Mouse (Mus musculus) embryonic facial prominence, embryonic 10.5 days (tissue): ENCODE data around the gene Gm11554. TPM values are rescaled to one million over a fixed set of nuclear protein-coding genes. Genes with fewer than 3 reads are reported as not detected.
"Not testable (repeated sequence)": the region's sequence is repeated elsewhere in the genome, so short reads cannot be mapped to it uniquely, and the experiment has no call there.

ENCODE experiments used
- DNase-seq: peaks from one replicate; pipeline ENCODE4 v3.0.0-alpha.2; 2017; ENCODE audit warnings: low spot score
- H3K27ac ChIP-seq: fragments of 300-500 bp; sonication (generic); replicated peaks from 2 replicates; pipeline ENCODE4 v1.5.1; 2016; ENCODE audit warnings: mild to moderate bottlenecking
- H3K27me3 ChIP-seq: fragments of 300-500 bp; sonication (generic); replicated peaks from 2 replicates; pipeline ENCODE4 v1.6.1; 2016; ENCODE audit warnings: low read depth, mild to moderate bottlenecking; ENCODE audit not compliant: poor library complexity, severe bottlenecking
- H3K36me3 ChIP-seq: fragments of 300-500 bp; sonication (generic); replicated peaks from 2 replicates; pipeline ENCODE4 v1.6.1; 2016; ENCODE audit warnings: mild to moderate bottlenecking, moderate library complexity
- H3K4me1 ChIP-seq: fragments of 300-500 bp; sonication (generic); 2 replicates; pipeline ENCODE4 v1.6.1; 2016
- H3K4me3 ChIP-seq: fragments of 300-500 bp; sonication (generic); 2 replicates; pipeline ENCODE4 v1.5.1; 2016; ENCODE audit warnings: mild to moderate bottlenecking, moderate library complexity
- H3K9me3 ChIP-seq: fragments of 300-500 bp; sonication (generic); 2 replicates; pipeline ENCODE4 v1.6.1; 2016; ENCODE audit warnings: mild to moderate bottlenecking
- WGBS: fragments of 180-500 bp; shearing (Covaris S2); methylation state at CpG from one replicate; pipeline ENCODE4 v1.1.7; 2016; 5-methylcytosine and 5-hydroxymethylcytosine counted together
- polyA plus RNA-seq: library from polyadenylated mRNA; unstranded; fragments of >200 nt; fragmentation: Nextera tagmentation; extraction: Ambion mirVana; gene quantifications from 2 replicates; pipeline ENCODE4 v1.2.1, GENCODE M21; 2016

Gm11554 gene
- polyA plus RNA-seq: not detected in 2 replicates

DNA sequence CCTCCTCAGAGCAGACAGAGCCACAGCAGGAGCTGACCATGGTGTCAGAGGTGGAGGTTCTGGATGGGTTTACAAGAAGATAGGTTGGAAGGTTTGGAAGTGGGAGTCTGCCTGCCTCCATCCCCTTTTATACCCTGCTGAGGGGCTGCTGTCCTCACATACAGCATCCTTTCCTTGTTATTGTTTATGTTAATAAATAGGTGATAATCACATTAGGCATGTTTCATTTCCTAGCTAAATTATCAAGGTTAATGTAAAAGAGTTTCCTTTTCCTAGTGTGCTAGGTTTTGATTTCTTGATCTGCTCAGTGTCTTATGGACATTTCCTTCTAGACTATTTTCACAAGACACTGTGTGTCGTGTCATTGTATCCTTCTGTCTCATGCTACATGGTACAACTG is at the start of gene Gm11554:
Gene Gm11554, minus strand, starts transcription at position 101 of the 400 bp plus-strand sequence.
- not testable (repeated sequence) for H3K27ac ChIP-seq, DNase-seq, H3K36me3 ChIP-seq, H3K4me1 ChIP-seq, H3K4me3 ChIP-seq, H3K27me3 ChIP-seq, H3K9me3 ChIP-seq
- no CpG with 5 or more reads among the region's 1 CpGs for WGBS

- DNase-seq: no peak
- H3K27me3 ChIP-seq: no peaks in the 10 kb centered on the region
- H3K9me3 ChIP-seq: no peaks in the 10 kb centered on the region
- H3K4me1 ChIP-seq: no peaks in the 10 kb centered on the region
- H3K27ac ChIP-seq: no peak within 1 kb of the TSS
- no peak within 1 kb of the TSS for H3K4me3 ChIP-seq
- H3K36me3 ChIP-seq: no peaks in the 10 kb centered on the region
These were observed 47.3 kb upstream of the Gm11554 start, which contains the start of gene Krtap4-16 for GRCm38 (mm10) chr11:99851508-99851907. TSS of gene Krtap4-16 (minus strand) at chr11:99851608.

DNA sequence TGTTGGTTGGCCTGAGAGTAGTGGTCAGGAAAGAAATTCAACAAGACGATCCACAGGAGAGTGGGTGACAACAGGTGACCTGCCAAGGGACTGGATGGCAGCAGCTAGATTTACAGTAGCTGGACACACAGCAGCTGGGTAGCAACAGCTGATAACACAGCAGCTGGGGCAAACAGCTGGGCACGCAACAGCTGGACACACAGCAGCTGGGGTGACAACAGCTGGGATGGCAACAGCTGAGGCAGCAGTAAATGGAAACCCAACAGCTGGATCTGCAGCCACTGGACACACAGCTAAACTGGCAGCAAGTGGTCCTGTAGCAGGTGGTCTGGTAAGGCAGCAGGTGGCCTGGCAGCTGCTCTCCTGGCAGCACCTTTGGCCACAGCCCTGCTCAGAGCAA is 42.5 kb upstream of the Gm11554 start:
- no peak for DNase-seq
- no peaks in the 10 kb centered on the region for H3K4me1 ChIP-seq
- 91% methylated on average over 2 of the region's 2 CpGs for WGBS
- H3K9me3 ChIP-seq: no peaks in the 10 kb centered on the region
- H3K36me3 ChIP-seq: no peaks in the 10 kb centered on the region
- no peaks in the 10 kb centered on the region for H3K27me3 ChIP-seq
- H3K27ac ChIP-seq: no peak overlapping the region
- H3K4me3 ChIP-seq: no peak overlapping the region

GRCm38 (mm10) chr11:99842185-99842584 is 37.9 kb upstream of the Gm11554 start:
- Histone ChIP-seq H3K9me3 (no peaks in the 10 kb centered on the region), H3K36me3 (no peaks in the 10 kb centered on the region), H3K4me1 (no peaks in the 10 kb centered on the region), H3K4me3 (no peak overlapping the region), H3K27ac (no peak overlapping the region), H3K27me3 (no peaks in the 10 kb centered on the region)
- 83% methylated on average over 1 of the region's 1 CpGs for WGBS
- no peak for DNase-seq

DNA sequence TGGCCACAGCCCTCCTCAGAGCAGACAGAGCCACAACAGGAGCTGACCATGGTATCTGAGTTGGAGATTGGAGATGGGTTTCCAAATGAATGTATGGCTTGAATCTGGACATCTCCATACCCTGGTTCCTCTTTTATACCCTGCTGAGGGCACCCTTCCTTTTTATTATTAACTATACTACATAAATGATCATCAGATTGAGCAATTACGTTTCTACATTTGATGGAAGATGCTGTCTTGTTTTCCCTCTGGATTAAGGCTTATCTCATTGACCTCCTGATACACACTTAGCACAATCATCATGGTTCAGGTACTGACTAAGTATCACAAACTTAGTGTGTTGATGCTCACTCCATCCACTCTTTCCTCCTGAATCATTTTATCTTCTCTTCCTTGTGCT is 33.7 kb upstream of the Gm11554 start, which contains the start of gene 2300003K06Rik:
Gene 2300003K06Rik, minus strand, starts transcription at position 101 of the 400 bp plus-strand sequence.
- WGBS: 78% methylated on average over 1 of the region's 1 CpGs
- Histone ChIP-seq H3K27ac (no peak within 1 kb of the TSS), H3K27me3 (no peaks in the 10 kb centered on the region), H3K4me1 (no peaks in the 10 kb centered on the region), H3K4me3 (no peak within 1 kb of the TSS), H3K9me3 (no peaks in the 10 kb centered on the region), H3K36me3 (no peaks in the 10 kb centered on the region)
- DNase-seq: no peak

DNA sequence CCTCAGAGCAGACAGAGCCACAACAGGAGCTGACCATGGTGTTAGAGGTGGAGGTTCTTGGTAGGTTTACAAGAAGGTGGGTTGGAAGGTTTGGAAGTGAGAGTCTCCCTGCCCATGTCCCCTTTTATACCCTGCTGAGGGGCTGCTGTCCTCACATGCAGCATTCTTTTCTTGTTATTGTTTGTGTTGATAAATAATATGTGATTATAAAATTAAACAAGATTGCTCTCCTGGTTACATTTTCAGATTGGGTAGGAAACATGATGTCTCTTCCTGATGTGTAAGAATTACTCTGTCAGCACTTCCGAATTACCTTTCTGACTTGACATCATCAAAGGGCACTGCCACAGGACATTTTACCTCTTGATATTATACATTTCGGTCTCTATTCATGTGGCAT is 11.3 kb upstream of the Gm11554 start, which contains the start of gene Gm11564:
Gene Gm11564, minus strand, starts transcription at position 101 of the 400 bp plus-strand sequence.
- not testable (repeated sequence) for H3K4me3 ChIP-seq, H3K36me3 ChIP-seq, H3K9me3 ChIP-seq, H3K27ac ChIP-seq, H3K4me1 ChIP-seq, H3K27me3 ChIP-seq, DNase-seq
- WGBS: 78% methylated on average over 2 of the region's 2 CpGs

DNA sequence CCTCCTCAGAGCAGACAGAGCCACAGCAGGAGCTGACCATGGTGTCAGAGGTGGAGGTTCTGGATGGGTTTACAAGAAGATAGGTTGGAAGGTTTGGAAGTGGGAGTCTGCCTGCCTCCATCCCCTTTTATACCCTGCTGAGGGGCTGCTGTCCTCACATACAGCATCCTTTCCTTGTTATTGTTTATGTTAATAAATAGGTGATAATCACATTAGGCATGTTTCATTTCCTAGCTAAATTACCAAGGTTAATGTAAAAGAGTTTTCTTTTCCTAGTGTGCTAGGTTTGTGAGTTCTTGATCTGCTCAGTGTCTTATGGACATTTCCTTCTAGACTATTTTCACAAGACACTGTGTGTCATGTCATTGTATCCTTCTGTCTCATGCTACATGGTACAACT is 5.5 kb upstream of the Gm11554 start, which contains the start of gene Krtap4-13:
Gene Krtap4-13, minus strand, starts transcription at position 101 of the 400 bp plus-strand sequence.
- H3K9me3 ChIP-seq, H3K27me3 ChIP-seq, DNase-seq: not testable (repeated sequence)

GRCm38 (mm10) chr11:99798832-99799231 is 5.4 kb downstream of the Gm11554 start, which contains the start of gene Gm11569:
TSS of gene Gm11569 (minus strand) at chr11:99798932.
- DNase-seq, H3K27ac ChIP-seq, H3K4me3 ChIP-seq, H3K27me3 ChIP-seq, H3K36me3 ChIP-seq, H3K9me3 ChIP-seq, H3K4me1 ChIP-seq: not testable (repeated sequence)
- WGBS: no CpG with 5 or more reads among the region's 1 CpGs

More for the DNA sequence above, 5.5 kb upstream of the Gm11554 start, which contains the start of gene Krtap4-13:
- not testable (repeated sequence) for H3K4me3 ChIP-seq, H3K4me1 ChIP-seq, H3K27ac ChIP-seq, H3K36me3 ChIP-seq

- H3K4me3 ChIP-seq: no peak within 1 kb of the TSS
- H3K27ac ChIP-seq: no peak within 1 kb of the TSS
- no peak for DNase-seq
- no peaks in the 10 kb centered on the region for H3K9me3 ChIP-seq
- 79% methylated on average over 2 of the region's 2 CpGs for WGBS
- H3K36me3 ChIP-seq: no peaks in the 10 kb centered on the region
- H3K27me3 ChIP-seq: no peaks in the 10 kb centered on the region; the same call in 1 of the 2 replicates
- H3K4me1 ChIP-seq: no peaks in the 10 kb centered on the region
These were observed 10.9 kb downstream of the Gm11554 start, which contains the start of gene Gm11596 for GRCm38 (mm10) chr11:99793367-99793766. TSS of gene Gm11596 (minus strand) at chr11:99793467.

GRCm38 (mm10) chr11:99784900-99785299 is 19.3 kb downstream of the Gm11554 start, which contains the start of gene Krtap4-9:
TSS of gene Krtap4-9 (plus strand) at chr11:99785200.
- not testable (repeated sequence) for H3K27me3 ChIP-seq, H3K9me3 ChIP-seq, H3K27ac ChIP-seq, DNase-seq, H3K36me3 ChIP-seq, H3K4me1 ChIP-seq, H3K4me3 ChIP-seq

GRCm38 (mm10) chr11:99780604-99781003 is 23.6 kb downstream of the Gm11554 start, which contains the start of gene Krtap4-8:
TSS of gene Krtap4-8 (minus strand) at chr11:99780704.
- H3K4me1 ChIP-seq: peaks cover 10% of the 10 kb centered on the region
- no peak within 1 kb of the TSS for H3K4me3 ChIP-seq
- H3K9me3 ChIP-seq: no peaks in the 10 kb centered on the region
- no peaks in the 10 kb centered on the region for H3K27me3 ChIP-seq
- no peaks in the 10 kb centered on the region for H3K36me3 ChIP-seq
- WGBS: 95% methylated on average over 2 of the region's 2 CpGs
- DNase-seq: no peak
- H3K27ac ChIP-seq: no peak within 1 kb of the TSS

DNA sequence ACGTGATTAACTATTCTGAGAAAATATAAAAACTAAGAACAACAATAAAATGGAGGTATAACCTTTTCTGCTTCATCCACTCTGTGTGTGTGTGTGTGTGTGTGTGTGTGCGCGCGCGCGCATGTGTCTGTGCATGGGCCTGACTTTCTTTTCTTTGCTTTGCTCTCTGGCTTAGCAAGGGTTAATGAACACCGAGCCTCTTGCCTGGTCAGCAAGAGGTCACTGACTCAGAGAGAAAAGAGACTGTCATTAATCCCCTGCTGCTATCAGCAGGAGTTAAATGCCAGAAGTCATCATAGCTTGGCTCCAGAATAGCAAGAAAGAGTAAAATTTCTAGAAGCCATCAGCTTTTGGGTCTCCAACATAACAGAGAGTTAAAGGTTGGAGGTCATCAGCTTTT is 25.8 kb downstream of the Gm11554 start:
- DNase-seq: peak; percentile 30
- Histone ChIP-seq H3K4me3 (no peak overlapping the region), H3K36me3 (no peaks in the 10 kb centered on the region), H3K27ac (no peak overlapping the region), H3K27me3 (no peaks in the 10 kb centered on the region), H3K4me1 (peaks cover 10% of the 10 kb centered on the region), H3K9me3 (no peaks in the 10 kb centered on the region)
- WGBS: 58% methylated on average over 7 of the region's 7 CpGs

DNA sequence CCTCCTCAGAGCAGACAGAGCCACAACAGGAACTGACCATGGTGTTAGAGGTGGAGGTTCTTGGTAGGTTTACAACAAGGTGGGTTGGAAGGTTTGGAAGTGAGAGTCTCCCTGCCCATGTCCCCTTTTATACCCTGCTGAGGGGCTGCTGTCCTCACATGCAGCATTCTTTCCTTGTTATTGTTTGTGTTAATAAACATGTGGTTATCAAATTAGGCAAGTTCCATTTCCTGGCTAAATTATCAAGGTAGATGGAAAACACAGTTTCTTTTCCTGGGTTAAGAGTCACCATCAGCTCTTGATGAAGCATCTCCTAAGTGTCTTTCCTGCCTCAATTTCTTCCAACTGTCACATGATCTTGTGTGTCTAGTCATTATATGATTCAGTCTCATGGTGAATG is 31.4 kb downstream of the Gm11554 start, which contains the start of gene Gm11595:
Gene Gm11595, minus strand, starts transcription at position 101 of the 400 bp plus-strand sequence.
- not testable (repeated sequence) for H3K4me3 ChIP-seq, DNase-seq

More for the DNA sequence above, 31.4 kb downstream of the Gm11554 start, which contains the start of gene Gm11595:
- not testable (repeated sequence) for H3K27ac ChIP-seq, H3K9me3 ChIP-seq, H3K36me3 ChIP-seq, H3K27me3 ChIP-seq, H3K4me1 ChIP-seq
